Mouse (Mus musculus): Measurements from ENCODE around the gene Usp18.
A peak's percentile ranks its signal among the peaks of the same experiment; 100 is the strongest.

The Usp18 gene

DNA sequence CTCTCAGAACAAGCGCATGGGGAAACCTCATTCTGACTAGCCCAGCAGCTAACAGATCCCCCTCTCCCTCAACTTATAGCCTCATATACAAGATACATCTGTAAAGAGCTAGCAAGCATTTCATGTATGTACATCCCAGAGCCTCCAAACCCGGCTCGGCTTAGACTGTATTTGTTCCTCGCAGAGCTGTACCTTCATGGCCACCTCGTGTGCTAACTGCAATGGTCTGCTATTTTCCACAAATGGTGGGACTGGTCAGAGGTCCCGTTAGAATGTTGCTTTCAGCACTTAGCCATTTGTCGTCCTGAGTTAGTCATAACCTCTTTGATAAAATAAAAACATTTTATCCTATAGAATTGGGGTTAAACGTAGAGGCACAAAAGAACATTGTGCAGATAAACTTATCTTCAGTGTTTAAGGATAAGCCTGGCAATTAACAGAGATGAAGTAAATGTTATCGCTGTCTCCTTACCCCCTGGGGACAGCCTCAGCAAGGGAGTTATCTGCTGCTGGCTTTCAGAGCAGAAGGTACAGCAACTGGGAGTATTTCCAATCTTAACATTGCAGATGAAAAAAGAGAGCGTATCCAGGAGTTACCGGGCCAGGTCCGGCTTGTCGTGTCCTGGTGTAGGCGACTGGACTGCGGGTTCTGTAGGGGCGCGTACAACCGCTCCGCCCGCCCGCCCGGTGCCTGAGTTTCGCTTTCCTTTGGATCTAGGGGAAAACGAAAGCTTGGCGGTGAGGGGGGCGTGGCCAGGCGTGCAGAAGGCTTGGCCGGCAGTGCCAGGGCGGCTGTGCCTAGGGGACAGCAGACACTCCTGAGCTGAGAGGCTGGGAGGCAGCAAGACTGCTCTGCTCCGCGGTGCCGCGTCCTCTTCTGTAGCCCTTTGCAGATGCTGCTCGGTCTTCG is at the start of gene Usp18:
Gene Usp18 (plus strand): TSS at position 780 of the 910 bp plus-strand sequence.
- DNase-seq (ENCODE audit: low spot score): peak; percentile 87

DNA sequence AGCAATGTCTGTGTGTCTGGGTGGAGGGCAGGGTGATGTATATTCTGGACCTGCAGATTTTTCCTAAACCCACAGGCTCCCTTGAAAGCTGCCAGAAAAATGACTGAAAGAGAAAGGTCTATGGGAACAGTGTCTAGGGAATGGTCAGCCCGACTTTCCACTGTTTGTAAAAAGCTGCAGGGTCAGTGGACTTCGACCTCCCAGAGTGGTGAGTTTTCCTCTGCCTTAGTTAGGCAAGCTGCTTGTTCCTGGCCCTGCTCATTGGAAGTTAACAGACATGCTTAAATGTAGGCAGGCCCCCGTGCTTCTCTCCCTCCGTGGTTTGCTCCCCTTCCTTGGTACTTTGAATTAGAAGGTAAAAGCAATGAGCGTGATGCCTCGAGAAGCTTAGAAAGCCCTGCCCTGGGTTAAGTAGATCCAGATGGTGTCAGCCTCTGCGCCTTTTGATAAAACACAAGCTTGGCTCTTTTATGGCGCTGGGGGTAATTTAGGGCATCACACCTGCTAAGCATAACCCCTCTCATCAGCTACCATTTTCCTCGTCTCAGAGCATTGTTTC is 47.8 kb upstream of the Usp18 start:
- peak; percentile 59 for DNase-seq (ENCODE audit: low spot score)

DNA sequence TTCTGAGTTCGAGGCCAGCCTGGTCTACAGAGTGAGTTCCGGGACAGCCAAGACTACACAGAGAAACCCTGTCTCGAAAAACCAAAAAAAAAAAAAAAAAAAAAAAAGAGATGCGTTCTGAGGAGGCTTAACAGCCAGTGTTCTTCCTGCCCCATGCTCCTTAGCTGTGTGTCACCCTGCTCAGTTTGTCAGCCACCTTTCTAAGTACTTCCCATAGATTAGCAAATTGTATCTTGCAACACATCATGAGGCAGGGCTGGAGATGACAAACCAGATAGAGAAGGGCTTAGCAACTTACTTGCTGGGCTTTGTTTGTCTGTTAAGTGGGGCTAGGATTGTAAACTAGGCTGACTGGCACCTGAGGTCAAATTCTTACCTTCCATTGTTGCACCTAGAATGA is 45.2 kb upstream of the Usp18 start:
- DNase-seq (ENCODE audit: low spot score): no peak

DNA sequence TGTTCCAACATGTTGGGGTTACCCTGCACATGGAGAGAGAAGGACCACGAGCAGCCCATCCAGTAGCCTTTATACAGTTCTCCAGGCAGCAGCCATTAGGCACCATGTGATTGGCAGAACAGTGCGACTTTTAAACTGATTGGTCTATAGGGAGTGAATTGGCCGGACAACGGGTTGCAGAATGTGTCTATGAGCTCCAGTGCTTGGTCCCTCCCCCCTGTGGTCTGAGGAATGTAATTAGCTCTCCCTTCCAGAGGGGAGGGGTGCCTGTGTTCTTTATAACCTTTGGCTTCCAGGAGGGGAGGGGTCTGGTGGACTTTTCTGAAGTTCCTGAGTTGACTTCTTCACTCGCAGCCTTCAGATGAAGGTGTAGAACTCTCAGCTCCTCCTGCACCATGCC is 43.7 kb upstream of the Usp18 start:
- no peak for DNase-seq (ENCODE audit: low spot score)

DNA sequence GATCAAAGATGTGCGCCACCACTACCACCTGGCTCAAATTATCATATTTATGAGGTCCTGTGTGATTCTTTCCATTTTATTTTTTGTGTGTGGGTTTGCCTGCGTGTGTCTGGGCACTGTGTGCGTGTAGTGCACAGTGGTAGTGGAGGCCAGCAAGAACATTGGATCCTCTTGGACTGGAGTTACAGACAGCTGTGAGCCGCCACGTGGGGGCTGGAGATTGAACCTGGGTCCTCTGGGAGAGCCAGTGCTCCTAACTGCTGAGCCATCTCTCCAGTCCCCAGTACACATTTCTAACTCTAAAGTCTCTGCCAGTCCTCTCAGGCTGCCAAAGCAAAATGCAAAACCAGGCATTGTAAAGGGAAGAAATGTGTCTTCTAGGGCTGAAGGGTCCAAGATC is 39.2 kb upstream of the Usp18 start:
- DNase-seq (ENCODE audit: low spot score): no peak

DNA sequence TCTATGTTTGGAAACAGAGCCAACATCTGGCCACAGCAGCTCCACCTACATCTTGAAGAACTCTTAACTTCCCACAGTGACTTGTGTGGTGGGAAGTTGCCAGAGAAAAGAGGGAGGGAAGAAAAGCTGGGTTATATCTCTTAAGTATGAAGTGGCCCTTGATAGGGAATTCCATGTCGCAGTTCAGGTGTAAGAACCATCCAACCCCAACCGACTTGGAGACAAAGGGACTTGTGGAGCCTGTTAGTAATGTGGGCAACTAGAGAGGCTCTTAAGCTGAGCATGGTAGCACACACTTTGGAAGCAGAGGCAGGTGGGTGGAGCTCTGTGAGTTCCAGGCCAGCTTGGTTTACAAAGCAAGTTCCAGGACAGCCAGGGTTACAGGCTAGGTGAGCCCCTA is 36.1 kb upstream of the Usp18 start:
- DNase-seq (ENCODE audit: low spot score): no peak

DNA sequence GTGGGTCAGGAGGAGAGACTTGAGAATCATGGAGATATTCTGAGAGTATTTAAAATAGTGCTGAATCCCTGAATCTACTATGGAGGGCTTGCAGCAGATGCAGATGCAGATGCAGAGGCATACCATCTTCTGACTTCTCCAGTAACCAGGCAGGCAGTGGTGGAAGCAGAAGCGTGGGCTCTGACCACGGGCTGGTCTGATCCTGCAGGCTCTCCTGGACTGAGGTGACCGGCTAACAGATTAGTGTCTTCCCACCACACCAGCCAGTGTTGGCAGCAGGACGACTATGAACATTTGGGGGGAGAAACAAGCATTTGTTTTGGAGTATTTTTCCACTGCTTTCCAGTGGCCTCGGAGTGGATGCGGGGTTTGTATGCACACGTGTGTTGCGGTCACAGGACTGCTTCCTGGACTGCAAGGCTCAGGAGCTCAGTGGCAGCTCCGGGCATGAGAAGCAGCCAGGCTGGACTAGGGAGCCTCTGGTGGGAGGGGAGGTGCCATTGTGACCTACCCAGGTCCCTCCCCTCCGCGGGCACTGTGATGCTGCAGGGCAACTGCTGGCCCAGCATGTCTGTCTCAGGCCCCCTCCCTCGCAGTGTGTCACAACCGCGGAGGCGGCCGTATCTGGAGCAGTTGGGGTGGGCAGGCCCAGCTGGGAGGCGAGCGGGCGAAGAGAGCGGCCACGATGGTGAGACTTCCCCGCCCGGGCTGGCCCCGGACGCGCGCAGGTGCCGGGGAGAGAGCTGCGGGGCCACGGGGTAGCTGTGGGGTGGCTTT is 35.4 kb upstream of the Usp18 start, which contains the start of gene Tuba8:
Gene Tuba8 (plus strand): TSS at position 548 of the 777 bp plus-strand sequence.
- DNase-seq (ENCODE audit: low spot score): peak; percentile 49

DNA sequence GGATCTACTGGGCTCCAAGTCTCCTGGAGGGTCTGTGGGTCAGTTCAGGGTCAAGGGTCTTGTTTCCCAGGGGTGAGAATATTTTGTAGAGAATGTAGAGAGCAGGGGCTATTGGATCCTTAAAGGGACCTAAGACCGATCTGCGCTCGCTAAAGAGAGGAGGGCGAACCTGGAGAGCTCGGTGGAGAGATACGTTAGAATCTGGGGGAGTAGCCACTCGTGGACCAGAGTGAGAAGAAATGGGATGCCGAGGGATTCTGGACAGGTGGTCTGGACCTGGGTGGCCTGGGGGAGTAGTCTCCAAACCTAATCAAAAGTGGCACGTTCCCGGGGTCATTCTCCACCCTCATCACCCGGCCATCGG is 34.8 kb upstream of the Usp18 start:
- peak; percentile 39 for DNase-seq (ENCODE audit: low spot score)

DNA sequence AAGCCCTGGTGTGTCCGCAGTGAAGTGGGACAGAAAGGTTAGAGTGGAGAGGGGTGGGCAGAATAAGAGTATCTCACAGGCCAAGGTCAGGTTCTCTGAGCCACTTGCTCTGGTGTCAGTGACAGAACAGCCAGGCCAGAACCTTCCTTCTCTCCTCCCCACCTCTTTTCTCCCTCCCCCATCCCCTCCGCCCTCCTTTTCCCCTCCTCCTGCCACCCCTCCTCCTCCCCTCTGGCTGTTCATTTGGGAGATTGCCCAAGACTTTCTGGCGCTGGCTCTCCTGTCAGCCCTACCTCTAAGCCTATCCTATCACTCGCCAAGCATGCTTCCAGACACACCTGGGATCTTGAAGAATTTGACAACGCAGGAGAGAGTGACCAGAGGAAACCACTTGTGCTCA is 34.0 kb upstream of the Usp18 start:
- DNase-seq (ENCODE audit: low spot score): no peak

DNA sequence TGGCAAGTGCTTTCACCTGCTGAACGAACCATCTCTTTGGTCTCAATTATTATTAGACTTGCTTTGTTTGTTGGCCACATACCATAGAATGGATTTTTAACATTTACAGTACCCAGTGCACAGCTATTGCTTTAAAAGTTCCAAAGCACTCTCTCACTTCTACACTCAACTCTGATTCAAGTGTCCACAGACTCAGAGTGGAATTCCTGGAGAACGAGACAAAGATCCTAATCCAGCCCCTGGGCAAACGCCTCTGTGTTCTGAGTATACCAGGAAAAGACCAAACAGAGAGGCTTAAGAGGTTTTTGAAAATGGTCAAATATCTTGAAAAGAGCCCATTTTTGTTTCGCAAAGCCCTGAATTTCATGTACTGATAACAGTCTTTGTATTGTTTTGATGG is 32.7 kb upstream of the Usp18 start:
- DNase-seq (ENCODE audit: low spot score): no peak

DNA sequence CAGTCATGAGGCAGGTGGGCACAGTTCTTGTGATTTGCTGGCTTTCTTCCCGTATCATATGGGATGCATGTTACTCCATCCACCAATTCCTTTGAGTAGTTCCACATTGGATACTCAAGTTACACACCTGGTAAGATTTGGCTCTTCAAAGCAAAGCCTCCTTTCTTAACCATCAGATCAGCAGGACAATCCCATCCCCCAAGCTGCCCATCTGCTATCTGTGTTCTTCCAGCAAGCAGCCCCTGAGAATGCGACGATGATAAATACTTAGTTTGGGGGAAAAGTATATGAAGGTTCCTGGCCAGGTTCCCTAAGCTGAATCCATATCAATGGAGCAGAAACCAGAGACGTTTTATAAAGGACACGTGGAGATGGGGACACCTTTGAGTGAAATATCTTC is 31.5 kb upstream of the Usp18 start:
- DNase-seq (ENCODE audit: low spot score): no peak

DNA sequence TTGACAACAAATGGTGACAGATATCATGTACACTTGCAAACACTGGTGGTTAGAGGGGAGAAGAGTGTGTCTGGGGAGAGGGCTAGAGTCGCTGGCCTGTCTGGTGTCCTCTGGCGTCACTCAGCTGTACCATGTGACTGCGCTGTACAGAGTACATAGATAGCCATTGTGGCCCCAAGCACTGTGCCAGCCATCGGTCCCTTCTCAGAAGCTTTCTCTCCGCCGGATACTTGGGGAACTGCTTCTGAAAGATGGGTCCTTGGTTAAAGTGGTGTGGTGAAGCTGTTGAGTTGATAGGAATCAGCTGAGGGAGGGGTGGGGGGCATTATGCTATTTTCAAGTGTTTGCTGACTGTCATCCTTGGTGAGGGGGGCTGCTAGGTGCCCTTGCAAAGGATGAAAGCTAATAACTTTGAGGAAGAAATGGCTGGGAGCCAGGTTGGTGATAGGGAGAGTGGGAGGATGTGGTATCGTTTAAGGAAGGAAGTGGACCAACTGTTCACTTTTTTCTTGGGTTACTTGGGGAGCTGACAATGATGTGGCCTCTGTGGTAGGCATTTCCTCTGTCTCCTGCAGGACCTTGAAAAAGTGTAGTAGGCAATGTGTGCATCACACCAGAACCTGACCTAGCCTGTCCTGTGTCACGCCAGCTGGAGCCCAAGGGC is 30.9 kb upstream of the Usp18 start:
- no peak for DNase-seq (ENCODE audit: low spot score)

DNA sequence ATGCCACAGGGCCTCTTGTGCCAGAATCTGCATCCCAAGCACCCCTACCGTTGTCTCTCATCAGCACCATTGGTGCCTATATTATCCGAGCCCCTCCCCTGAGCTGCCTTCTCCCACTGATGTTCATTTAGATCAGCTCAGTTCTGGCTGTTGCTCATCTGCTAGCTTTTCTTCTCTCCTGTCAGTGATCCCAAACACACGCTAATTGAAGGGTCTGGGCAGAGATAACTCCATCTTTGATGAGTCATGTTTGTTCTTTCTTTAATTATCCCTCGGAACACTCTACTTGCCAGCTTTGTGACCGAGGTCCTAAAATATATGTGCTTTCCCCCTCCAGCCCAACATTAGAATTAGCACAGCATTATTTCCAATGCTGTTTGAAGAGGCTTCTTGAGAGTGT is 30.4 kb upstream of the Usp18 start:
- DNase-seq (ENCODE audit: low spot score): no peak

DNA sequence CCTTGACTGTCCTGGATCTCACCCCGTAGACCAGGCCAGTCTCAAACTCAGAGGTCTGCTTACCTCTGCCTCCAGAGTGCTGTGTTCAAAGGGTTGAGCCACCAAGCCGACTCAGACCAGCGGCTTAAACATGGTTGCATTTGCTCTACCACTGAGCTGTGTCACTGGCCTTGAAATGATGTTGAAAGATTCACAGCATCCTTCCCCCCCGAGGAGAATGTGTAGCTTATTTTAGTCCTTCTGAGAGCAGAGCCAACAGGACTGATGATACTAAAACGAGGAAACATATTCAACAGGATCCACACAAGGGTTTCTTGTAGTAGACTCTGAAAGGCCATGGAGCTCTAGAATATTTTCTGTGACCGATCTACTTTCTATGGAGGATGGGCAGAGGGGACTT is 29.8 kb upstream of the Usp18 start:
- DNase-seq (ENCODE audit: low spot score): no peak

DNA sequence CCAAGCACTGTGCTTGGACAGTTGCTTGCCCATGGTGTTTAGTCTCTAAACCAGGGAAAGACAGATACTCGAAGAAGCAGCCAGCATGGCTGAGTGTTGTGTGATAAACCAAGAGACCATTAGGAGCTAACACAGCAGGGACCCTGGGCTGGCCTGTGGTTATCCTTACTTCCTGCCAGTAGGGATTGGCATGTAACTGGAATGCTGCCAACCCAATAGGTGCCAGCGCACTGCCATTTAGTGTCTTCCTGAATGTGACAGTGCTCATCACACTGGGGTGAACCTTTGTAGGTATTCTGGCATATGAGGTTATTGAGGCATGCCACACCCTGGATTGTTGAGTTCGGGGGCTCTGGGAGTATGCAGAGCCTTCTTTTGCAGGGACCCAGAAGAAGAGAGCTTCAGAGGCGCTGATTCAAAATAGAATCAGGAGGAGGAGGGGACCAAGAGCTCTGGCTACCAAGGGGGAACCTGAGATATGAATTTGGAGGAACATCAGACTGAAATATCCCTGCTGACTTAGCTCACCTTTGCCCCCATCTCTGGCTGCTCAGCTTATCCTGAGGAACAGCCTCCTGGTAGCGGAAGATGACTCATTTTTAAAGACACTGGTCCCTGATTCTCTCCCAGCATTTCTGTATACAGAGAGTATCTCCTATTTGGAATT is 29.0 kb upstream of the Usp18 start:
- DNase-seq (ENCODE audit: low spot score): no peak

DNA sequence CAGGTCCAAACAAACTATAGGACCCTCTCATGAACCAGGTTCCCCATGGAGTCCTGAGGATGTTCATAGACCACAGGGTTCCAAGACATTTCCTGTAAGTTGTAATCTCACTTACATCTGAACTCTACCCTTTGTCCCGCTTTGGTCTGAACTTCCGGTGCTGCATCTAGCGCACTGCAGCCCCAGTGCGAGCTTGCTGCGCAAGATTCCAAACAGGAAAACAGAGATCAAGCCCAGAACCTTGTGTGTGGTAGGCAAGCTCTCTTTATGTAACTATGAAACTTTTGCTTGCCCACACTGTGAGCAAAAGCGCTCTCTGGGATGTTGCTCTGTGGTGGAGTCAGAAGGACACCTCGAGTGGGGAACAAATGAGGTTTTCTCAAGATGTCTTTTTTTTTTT is 27.7 kb upstream of the Usp18 start:
- DNase-seq (ENCODE audit: low spot score): no peak

DNA sequence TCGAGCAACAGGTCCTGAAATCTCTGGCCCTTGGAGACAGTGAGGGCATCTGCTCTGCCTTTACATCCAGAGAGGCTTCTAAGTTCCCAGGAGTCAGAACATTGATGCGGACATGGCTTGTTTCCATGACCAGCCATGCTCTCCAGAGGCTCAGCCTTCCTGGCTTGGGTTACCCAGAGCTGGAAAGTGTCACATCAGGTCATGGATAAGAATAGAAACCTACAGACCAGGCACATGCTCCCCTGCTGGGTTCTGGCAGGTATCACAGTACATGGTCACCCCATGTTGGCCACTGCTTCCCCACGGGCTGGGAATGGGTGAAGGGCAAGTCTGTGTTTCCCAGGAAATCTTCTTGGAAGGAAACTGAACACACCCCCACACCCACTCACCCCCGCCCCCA is 26.3 kb upstream of the Usp18 start:
- no peak for DNase-seq (ENCODE audit: low spot score)

DNA sequence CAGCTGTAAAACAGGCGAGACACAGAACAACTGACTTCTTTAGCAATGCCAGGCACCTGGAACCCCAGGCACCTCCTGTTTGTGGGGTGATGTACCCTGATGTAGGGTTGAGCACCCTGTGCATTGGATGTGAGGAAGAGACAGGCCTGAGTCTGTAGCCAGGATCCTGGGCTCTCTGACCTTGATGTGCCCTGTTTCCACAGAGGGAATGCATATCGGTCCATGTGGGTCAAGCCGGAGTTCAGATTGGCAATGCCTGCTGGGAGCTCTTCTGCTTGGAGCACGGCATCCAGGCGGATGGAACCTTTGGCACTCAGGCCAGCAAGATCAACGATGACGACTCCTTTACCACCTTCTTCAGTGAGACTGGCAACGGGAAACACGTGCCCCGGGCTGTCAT is 25.5 kb upstream of the Usp18 start:
- DNase-seq (ENCODE audit: low spot score): no peak

DNA sequence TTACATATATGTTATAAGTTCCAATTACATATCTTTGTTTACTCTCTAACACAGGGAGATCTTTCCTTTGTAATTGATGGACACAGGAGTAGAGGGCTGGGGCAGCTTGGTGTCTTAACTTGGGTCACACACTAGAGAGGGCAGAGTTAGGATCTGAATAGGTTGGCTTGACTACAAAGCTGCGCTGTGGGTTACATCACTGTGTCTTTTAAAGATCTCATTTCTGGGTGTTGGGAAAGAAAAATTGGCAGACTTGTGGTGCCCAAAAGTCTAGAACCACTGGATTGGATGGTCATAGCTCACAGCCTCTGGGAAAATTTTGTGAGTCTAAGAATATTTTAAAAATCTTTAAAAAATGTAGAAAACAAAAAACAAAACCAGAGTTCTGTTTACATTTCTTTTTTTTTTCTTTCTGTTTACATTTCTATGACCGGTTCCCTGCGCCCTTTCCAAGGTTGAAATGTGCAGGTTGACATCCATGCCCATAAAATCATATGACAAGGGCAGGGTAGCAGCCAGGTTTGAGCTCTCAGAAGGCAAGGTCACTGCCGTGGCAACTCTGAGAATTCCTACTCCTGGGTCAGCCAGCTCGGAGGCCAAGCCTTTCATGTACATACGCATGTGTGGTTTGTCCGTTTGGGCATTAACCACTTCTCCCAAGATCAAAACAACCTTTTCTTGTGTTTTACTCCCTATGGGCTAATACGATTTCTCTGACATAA is 23.7 kb upstream of the Usp18 start:
- DNase-seq (ENCODE audit: low spot score): no peak

DNA sequence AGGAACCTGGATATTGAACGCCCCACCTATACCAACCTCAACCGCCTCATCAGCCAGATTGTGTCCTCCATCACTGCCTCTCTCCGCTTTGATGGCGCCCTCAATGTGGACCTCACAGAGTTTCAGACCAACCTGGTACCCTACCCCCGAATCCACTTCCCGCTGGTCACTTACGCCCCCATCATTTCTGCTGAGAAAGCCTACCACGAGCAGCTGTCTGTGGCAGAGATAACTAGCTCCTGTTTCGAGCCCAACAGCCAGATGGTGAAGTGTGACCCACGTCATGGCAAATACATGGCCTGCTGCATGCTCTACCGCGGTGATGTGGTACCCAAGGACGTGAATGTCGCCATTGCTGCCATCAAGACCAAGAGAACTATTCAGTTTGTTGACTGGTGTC is 22.7 kb upstream of the Usp18 start:
- no peak for DNase-seq (ENCODE audit: low spot score)

DNA sequence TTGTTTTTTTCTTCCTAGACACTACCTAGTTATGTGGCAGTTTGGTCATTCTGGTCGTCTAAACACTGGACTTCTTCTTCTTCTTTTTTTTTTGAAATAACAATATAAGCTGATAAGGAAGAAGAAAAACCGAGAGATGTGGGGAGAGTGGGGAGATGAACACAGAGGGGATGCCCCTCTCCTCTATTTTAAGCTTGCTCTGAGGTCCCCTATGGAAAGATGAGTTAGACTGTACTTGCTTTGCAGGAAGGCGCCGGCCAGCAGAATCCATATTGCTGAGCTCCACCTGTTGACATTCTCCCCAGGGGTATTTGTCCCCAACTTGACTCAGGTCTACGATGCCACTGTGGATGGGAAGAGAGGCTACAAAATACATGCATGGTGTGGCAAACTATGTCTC is 21.6 kb upstream of the Usp18 start:
- no peak for DNase-seq (ENCODE audit: low spot score)
